Mouse (Mus musculus): ENCODE results near the gene Kyat3.
"Not testable (repeated sequence)": the region's sequence is repeated elsewhere in the genome, so short reads cannot be mapped to it uniquely, and the experiment has no call there.

Kyat3 gene

DNA sequence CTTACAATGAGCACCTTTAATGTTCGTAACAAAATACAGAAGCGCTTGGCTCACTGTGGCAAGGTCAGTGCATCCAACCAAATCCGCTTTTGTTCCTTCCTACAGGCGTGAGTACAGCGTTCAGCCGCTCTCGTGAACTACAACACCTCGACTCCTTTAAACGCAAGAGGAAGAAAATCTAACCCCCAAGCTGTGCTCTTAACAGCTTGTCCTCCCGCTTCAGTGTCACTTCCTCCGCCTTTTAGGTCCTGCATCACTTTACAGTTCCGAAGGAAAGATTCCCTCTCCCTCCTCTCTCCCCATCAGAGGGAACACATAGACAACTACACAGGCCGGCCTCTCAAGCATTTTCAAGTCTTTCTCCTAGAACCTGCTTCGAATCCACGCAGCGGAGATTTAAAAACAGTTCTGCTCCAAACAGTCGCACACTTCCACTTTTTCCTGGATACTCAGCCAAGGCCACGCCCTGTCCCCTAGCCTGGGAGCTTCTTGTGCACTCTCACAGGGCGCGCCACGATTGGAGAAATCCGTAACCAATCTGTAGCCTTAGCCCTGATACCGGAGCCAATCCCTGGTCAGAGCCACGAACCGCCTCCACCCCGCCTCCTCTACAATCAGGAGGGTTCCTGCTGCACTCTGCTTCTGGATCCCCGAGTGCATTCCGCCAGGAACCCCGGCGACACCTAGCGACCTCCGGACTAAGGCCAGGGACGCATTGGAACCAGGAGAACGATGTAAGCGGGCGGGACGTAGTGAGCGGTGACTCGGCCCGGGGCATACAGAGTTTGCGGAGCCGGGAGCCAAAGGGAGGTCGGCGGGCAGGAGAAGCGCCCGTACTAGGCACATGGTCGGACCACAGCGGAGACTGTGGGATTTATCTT, at the start of gene Kyat3:
Gene Kyat3, plus strand, starts transcription at position 610 of the 881 bp plus-strand sequence.
- peak; percentile 87 for DNase-seq (ENCODE audit: low spot score)

DNA sequence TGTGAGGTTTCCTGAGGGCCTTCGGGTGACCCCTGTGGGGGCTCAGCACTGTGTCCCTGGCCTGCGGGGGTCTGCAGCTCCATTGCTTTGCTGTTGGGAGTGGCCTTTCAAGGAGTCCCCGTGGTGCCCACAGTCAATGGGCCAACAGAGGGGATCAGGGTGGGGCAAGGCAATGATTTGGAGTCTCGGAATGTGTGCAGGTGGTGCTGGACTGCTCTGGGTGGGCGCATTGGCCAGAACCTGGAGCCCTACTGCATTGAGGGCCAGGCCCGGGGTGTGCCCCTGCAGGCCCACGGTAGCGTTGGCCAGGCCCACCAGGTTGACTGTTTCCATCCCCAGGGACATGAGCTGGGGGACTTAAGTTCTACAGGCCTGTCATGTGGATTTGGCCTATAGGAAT, 36.1 kb upstream of the Kyat3 start:
- no peak for DNase-seq (ENCODE audit: low spot score)

DNA sequence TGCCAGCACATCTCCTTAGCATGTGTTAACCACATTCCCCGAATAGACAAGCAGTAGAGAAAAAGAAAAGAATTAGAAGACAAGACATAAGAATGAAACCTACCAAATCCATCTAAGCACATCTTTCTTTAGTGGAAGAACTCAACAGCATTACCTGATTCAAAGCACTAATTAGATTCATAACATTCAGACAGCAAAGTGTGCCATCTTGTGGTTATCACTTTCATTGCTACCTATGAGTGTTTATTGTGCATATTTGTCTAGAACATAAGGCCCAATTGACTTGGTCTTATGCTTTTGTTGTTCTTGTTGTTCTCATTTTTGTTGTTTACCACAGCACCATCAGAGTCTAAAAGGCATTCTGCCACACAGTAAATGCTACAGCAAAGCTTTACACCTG, 26.2 kb upstream of the Kyat3 start:
- no peak for DNase-seq (ENCODE audit: low spot score)

DNA sequence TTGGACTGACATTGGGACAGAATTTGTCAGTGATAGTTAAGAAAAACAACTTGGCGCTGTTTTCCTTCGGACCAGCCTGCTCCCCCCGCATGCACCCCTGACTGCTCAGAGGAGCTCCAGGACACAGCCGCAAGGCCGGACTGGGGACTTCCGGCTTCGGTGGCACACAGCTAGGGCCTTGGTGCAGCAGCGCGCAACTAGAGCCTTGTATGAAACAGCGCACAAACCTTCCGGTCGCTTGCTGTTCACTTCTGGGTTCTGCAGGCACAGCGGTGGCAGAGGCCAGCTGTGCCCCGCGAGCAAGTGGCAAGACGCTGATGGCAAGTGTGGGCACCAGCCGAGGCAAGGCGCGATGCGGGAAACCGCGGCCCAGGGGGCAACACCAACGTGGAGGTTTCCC, 12.9 kb upstream of the Kyat3 start:
- no peak for DNase-seq (ENCODE audit: low spot score)

DNA sequence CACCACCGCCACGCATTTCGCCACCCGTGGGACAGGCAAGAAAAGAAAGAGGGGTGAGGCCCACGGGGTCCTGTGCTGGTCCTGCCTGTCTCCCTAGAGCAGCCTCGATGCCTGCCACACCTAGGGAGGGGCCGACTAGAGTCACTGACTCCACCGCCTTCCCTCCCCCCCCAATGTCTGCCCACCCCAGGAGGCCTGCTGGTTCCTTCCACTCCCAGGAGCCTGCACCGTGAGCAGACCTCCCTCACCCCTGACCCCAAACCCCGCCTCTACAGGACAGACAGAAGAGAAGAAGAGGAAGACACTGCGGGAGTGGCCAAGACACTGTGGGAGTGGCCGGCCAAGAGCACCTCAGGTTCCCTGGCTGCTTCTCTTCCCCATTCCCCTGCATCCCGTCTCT, 12.5 kb upstream of the Kyat3 start:
- no peak for DNase-seq (ENCODE audit: low spot score)

DNA sequence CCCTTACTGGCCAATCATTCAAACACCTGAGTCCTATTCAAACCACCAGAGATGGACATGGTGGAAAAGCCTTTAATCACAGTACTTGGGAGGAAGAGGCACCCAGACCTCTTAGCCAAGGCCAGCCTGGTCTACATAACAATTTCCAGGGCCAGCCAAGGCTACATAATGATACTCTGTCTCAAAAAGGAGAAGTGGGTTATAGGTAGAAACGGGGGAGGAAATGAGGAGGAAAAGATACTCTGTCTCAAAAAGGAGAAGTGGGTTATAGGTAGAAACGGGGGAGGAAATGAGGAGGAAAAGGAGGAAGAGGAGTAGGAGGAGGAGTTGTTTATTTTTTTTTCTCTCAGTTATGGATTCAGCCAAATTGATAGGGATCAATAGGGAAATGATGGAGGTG, 4.3 kb upstream of the Kyat3 start:
- DNase-seq (ENCODE audit: low spot score): no peak

DNA sequence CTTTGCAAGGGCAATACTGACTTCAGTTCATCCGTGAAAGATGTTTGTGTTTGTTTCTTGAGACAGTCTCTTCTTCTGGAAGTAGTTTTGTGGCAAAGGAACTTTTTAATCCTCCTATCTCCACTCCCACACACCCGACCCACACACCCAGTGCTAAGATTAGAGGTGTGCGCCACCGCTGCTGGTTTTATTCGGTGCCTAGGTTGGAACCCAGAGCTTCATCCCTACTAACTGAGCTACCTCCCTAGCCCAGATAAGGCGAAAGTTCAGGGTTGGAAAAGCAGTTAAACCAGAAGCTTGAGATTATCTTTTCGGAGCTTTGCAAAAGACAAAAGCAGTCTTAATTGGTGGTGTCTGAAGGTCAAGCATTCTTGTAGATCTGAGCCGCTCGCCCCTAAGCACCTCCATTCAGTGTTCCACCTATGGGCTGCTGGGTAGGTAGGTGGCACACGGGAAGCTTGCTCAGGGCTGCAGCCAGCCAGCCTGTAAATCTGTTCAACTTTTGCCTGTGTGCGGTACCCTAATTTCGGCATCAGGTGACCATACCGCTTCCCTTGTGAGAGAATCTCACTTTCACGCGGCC, 647 bp downstream of the Kyat3 start:
- peak; percentile 50 for DNase-seq (ENCODE audit: low spot score)

DNA sequence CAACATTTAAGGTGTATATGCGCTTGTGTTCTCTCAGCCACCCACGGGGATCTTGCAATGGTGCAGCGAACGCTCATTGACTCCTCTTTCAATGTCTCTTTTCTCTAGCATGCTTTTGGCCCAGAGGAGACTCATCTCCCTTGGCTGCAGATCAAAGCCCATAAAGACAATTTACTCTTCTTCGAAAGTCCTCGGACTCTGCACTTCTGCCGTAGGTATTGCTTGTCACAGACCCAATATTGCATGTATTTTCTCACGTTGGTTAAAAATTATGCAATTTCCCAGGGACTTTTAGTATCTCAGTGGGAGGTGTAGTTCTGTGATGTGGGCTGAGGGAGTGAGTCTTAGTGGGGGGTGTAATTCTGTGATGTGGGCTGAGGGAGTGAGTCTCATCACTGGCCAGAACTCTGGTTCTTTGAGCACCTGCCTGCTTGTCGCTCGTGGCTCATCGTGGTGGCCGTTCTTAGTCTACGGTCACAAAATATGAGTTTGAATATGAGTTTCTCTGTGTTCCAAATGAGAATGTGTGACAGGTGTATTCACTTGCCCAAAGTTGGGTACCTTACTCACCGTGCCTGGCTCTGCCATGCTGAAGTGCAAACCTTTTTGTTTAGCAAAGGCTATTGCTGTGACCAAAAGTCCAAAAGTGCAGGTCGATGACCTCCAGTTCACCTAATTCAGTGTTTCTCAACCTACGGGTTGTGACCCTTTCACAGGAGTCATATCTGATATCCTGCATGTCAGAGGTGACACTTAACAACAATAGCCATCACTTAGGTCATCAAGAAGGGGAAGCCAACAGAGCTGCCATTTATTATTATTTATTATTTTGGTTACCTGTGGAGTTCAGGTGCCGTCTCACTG, 6.0 kb downstream of the Kyat3 start:
- no peak for DNase-seq (ENCODE audit: low spot score)

DNA sequence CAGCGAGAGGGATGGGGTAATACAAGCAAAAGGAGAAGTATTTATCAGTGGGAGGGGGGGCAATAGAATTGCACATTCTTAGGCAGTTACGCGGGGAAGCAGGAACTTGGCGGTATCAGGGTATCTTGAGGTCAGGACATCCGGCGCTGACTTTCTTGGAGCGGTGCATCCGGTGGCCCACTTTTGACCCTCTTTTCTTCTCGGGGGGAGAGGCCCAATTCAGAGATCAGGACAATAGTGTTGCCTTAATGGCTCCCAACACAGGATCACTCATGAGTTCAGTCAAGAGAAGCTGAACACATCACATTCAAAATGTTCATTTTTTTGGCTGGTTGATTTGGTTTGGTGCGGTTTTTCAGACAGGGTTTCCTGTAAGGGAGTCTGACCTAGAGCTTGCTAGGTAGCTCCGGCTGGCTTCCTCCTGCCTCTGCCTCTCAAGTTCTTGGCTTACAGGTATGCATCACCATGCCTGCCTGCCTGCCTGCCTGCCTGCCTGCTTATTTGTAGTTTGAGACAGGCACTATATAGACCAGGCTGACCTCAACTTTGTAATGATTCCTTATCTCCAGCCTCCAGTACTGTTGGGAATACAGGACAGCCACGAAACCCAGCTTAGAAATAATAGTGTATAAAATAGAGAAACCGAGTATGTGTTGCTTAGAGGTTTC, 7.5 kb downstream of the Kyat3 start:
- not testable (repeated sequence) for DNase-seq (ENCODE audit: low spot score)

DNA sequence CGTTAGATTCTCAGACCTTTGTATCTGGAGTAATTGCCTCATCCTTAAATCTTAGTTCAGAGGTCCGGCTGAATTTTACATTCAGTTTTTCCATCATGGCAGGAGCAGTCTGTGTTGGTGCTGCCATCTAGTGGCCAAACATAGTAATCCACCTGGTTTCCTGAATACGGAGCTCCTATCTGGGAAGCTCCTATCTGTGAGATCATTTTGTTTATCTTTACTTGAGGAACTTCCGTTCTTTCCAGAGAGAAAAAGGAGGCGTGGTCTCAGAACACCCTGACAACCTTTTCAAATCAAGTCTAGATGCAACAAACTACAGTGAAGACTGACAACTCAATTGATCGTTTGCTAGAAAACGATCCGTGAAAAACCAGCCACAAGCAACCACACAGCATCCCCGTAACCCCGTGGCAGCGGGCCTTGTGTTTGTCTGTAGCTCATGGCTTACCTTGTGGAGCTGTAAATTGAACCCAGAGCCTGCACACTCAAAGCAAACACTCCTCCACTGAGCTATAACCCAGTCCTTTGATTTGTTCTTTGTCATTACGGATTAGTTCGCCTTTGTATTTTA, 8.1 kb downstream of the Kyat3 start:
- DNase-seq (ENCODE audit: low spot score): peak; percentile 80

DNA sequence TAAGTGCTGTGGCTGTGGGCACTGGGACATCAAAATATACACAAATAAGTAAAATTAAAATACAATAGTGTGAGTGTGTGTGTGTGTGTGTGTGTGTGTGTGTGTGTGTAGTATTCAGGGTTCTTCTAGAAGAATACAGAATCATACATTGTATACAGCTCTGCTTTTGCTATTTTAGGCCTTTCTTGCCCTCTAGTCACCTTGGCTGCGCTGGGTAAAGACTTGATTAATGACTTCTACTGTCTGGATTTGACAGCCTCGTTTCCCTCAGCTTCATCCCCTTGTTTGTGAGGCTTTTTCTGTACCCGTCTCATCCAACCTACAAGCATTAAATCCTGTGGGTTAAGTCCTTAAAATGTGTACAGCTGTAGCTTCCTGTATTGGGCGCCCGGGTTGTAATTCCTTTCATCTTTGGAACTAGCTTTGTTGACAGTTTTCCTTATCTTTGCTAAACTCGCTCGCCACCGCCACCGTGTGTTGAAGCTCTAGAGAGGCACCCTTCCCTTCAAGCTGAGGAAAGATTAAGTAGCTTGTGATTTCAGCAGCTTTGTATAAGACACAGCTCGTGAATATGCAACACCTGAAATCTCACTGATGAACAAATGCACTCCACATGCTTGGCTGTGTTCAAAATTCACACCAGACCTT, 9.6 kb downstream of the Kyat3 start:
- DNase-seq (ENCODE audit: low spot score): peak; percentile 75

DNA sequence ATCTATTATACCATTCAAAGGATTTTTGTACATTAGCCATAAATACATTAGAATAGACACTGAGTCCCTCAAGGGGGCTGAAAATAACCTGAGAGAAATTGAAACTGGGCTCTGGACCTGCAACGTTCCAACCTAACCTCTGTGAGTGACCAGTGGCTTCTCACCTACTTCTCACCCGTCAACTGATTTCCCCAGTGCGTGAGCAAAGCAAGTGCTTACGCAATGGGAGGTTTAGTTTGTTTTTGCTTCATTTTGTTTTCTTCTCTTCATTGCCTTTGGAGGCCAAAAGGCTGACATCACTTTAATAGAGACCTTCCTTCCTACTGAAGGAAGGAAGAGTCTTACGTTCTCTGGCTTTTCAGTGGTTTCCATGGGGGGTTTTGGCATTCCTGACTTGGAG, 10.5 kb downstream of the Kyat3 start:
- DNase-seq (ENCODE audit: low spot score): no peak

DNA sequence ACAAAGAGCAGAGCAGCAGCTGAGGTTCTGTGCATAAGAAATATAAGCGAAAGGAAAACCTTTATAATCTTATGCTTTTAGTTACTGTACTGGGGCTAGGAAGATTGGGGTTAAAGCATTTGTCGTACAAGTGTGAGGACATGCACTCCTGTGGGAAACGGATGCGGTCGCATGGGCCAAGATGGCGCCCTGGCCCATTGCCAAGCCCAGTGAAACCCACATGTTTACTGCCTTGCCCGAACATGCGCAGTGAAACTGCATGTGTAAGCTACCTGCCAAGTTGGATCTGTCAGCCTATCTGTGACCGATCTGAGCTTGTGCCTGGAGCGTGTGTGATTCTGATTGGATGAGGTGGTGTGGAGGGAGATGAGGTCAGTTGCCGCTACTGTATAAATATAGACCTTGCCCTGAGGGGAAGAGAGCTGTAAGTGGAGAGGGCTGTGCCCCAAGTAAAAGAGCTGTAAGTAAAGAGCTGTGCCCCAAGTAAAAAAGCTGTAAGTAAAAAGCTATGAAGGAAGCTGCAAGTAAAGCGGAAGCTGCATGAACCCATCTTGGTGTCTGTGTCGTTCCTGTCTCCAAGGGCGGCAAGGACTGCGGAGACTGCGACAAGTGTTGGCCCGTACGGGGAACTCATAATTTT, 11.7 kb downstream of the Kyat3 start:
- peak; percentile 47 for DNase-seq (ENCODE audit: low spot score)

DNA sequence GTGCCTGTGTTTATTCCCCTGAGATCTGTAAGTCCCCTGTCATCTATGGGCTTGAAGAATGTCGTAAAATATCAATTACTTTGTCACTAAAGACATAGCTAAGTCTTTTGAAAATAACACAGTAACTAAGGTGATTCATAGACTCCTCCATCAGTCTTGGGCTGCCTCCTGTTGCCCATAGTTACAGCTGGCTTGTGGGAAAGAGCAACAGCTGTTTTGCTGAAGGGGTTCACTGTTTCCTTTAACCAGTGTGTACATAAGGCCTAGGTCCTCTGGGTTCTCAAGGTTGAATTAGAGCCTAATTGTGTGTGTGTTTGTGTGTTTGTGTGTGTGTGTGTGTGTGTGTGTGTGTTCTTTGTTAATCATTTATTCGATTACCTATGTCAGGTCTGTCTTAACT, 24.6 kb downstream of the Kyat3 start:
- DNase-seq (ENCODE audit: low spot score): no peak

DNA sequence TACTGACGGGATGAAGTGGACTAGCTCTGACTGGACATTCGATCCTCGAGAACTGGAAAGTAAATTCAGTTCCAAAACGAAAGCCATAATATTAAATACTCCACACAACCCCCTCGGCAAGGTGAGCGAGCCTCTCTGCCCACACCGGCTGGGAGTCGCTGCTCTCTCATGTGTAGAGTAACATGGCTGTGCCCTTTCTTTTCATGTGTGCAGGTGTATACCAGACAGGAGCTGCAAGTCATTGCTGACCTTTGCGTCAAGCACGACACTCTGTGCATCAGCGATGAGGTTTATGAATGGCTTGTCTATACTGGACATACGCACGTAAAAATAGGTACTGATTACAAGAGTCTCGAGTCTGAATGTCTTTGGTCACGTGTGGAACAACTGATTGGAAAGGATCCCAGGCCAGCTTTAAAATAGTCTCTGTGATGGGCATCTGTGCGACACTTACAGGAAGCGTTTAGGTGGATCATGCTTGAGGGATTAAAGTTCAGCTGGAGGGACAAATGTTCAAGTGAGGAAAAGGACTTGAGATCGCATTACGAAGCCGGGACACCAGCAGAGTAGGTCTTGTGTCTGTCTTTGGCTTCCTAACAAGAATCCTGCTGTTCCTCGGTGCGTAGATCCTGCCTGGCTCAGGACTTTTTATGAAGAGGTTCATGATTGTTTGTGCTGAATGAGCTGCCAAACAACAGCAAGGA, 25.3 kb downstream of the Kyat3 start:
- no peak for DNase-seq (ENCODE audit: low spot score)

DNA sequence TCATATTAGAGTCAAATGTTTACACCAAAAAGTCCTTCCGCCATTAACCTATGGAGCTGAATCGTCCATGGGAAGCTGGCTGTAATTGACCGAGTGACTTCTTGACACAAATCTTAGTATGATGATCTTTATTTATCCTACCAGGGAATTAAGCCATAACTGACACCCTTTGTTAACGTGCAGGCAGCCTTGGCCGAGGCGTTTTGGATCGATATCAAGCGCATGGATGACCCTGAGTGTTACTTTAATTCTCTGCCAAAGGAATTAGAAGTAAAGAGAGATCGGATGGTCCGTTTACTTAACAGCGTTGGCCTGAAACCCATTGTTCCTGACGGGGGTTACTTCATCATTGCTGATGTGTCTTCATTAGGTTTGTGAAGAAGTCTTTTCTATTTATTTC, 33.4 kb downstream of the Kyat3 start:
- no peak for DNase-seq (ENCODE audit: low spot score)

DNA sequence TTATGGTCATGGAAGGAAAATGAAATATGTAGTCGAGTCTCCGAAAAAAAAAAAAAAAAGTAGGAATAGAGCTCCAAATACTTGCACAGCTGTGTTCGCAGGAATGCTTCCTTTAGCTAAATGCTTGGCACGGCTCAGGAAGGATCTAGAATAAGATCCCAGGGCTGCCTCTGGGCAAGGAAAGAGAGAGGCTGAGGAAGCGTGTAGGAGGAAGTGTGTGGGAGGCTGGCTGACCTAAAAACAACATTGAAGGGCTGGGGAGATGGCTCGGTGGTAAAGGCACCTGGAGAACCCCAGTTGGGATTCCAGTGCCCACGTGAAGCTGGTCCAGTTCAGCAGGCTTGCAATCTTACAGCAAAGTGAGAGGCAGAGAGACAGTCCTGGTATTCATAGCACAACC, 40.0 kb downstream of the Kyat3 start:
- no peak for DNase-seq (ENCODE audit: low spot score)

DNA sequence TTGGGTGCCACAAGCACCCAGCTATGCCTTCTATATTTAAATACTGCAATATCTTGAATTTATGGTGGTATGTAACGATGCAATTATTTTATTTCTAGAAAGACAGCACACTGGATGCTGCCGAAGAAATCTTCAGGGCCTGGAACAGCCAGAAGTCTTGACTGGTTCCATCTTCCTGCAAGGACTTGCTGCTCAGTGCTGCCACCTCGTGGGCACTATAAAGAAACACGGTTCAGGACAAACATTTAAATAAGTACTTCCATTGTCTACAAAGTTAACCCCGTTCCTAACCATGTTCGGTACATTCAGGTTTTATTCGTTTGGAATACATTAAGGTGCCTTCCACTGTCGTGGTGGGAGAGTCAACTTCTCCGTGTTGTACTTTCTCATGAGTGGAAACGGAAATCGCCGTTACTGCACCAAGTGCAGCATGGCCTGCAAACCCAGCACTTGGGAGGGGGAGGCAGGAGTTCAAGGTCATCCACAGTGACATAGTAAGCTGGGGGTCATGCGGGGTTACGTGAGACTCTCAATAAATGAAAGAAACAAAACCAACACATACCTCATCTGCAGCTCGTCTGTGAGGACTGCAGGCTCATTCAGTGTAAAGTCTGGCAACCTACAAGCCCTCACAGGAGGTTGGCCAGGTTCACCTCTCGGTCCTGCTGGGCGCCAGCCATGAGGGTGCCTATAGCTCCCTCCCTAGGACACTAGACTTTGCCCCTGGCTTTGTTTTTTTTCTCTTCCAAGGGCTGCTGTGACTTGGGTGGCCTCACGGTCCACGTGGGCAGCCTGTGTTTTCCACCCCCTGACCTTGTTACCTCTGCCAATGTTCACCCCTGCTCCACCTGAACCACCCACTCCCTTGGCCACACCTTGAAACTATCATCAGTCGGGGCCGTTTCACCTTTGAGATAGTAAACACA, 43.4 kb downstream of the Kyat3 start:
- DNase-seq (ENCODE audit: low spot score): peak; percentile 61

DNA sequence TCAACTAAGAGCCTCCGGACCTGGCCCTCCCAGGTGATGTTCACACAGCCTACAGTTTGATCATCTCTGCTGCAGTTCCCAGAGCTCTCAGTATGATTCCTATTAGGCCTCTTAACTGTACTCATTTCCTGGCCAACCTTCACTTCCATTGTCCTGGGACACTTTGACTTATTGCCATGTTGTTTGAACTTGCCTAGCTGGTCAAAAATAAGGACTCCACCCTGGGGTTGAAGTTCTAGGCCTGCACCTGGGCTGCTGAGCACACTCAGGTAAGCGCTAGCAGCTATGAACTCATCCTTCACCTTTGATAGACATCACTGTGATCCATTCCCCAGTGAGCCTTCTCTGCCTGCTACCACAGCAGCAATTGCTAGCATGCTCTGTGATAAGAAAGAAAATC, 44.2 kb downstream of the Kyat3 start:
- DNase-seq (ENCODE audit: low spot score): no peak
